Mouse (Mus musculus) R1 (cell line): ENCODE results near the gene Vsig10l.
A peak's percentile ranks its signal among the peaks of the same experiment; 100 is the strongest.

Experiments used
- DNase-seq: peaks from one replicate; pipeline ENCODE4 v3.0.0-alpha.2; 2018; ENCODE audit warnings: low read depth, low spot score

Gene Vsig10l

DNA sequence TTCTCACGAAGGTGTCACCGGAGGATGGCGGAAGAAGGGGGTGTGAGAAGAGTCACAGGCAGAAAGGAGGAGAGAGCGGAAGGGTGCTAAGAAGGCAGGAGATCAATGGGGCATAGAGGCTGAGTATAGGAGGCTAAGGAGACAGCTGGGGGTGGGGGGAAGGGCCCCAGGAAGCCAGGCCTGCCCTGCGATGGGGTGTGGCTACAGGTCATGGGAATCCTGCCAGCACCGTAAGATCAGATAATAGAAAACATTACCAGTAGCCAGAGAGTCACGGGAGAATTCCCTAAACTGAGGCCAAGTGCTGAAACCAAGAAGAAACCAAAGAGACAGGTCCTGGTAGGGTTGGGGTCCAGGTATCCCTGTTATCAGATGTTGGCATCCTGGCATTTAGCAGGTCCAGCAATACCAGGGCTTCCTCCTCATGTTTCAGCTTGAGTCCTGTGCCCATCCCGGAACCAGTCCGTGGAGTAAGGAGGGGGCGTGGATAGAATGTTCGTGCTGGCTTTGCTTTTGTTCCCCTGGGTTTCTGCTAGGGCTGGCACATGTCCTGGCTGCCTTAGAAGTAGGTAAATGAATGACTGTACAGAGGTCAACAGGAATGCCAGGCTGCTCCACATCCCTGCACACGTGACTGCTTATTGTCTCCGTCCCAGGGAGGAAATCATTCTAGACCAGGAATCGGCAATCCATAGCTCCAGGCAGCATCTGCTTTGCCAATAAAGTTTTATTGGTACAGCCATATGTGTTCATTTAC, 9.2 kb upstream of the Vsig10l start:
- DNase-seq: no peak

GRCm38 (mm10) chr7:43454371-43454770, 8.6 kb upstream of the Vsig10l start:
- DNase-seq: no peak

DNA sequence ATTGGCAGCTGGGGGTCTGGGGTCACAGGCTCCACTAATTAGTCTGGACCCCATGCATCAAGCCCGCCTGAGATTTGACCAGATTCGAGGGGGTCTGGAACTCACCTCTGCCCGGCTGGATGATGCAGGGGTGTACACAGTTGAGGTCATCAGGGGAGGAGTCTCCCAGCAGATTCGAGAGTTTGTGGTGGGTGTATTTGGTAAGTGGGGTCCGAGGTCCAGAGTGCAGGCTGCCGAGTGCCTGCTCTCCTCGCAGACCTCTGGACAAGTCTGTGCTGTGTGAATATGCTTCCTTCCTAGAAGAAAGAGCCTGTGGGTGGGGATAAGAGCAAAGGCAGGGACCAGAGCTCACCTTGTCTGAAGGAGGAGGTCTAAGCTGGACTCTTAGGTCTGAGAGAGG, 1.0 kb downstream of the Vsig10l start:
- no peak for DNase-seq

DNA sequence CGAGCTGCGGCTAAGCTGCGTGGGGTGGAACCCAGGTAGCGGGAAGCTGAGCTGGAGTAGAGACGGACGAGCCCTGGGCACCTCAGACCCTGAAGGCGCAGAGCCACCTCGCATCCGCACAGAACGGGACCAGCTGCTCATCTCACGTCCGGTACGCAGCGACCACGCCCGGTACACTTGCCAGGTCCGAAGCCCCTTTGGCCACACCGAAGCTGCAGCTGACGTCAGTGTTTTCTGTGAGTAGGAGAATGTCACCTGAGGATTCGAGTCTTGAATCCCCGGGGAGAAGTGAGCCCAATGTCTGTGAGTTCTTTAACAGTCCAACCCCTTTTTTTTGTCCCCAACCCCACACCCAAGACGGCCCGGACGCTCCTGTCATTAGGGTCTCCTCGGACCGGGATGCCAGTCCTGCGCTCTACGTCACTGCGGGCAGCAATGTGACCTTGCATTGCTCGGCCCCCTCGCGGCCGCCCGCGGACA, 2.0 kb downstream of the Vsig10l start:
- no peak for DNase-seq

DNA sequence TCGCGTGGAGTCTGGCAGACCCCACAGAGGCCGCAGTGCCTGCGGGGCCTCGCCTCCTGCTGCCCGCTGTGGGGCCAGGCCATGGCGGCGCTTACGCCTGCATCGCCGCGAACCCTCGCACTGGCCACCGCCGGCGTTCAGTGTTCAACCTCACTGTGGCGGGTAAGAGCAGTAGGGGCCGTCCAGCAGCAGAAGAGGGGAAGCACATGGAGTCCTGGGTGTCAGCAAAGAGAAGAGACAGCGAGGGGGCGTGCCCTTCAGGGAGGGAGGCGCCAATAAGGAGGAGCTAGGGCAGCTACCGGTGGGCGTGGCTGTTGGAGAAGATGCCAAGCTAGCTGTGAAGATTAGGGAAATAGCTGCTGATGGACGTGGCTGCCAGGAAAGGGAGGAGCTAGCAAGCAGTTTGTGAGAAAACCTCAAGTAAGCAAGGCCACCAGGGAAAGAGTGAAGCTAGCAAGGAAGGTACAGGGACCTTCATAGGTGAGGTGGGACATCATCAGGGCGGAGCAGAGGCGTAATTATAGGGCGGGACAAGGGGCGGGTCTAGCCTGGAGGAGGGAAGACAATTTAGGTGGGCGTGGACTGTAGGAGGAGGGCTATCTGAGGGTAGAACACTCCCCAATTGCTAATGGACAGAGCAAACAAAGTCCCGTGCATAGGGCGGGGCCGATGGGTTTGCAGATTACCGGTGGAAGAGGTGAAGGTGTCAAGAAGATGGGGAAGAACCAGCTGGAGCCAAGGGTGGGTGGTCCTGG, 2.6 kb downstream of the Vsig10l start:
- DNase-seq: peak; percentile 97

DNA sequence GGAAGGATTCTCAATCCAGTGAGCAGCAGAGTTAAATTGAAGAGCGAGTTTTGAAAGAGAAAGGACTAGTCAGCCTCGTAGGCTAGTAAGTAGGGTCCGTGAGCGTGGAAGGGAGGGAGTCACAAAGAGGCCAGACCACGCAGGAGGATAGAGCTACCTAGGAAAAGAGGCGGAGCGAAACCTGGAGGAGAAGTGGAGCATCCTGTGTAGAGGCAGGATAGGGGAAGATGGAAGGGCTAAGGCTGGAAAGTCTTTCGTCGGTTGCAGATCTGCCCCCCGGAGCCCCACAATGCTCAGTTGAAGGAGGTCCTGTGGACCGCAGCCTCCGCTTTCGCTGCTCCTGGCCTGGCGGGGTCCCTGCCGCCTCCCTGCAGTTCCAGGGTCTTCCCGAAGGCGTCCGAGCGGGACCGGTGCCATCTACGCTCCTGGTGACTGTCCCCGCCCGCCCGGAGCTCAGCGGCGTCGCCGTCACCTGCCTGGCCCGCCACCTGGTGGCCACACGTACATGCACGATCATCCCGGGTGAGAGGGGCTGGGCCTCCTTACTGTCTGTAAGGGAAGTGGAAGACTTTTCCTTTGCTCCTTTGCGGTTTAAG, 3.2 kb downstream of the Vsig10l start:
- peak; percentile 87 for DNase-seq

DNA sequence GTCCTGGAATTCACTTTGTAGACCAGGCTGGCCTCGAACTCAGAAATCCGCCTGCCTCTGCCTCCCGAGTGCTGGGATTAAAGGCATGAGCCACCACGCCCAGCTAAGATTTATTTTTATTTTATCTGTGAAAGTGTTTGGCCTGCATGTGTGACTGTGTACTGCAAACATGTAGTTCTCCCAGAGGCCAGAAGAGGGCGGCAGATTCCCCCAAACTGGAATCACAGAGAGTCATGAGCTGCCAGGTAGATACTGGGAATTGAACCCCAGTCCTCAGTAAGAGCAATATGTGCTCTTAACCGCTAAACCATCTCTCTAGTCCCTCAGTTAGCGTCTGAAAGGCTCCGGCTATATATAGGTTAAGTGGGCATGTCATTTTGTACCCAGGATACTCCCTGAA, 7.4 kb downstream of the Vsig10l start:
- DNase-seq: peak; percentile 73

GRCm38 (mm10) chr7:43475706-43476105, 12.8 kb downstream of the Vsig10l start:
- peak; percentile 84 for DNase-seq

GRCm38 (mm10) chr7:43476376-43476775, 13.4 kb downstream of the Vsig10l start:
- DNase-seq: peak; percentile 21

DNA sequence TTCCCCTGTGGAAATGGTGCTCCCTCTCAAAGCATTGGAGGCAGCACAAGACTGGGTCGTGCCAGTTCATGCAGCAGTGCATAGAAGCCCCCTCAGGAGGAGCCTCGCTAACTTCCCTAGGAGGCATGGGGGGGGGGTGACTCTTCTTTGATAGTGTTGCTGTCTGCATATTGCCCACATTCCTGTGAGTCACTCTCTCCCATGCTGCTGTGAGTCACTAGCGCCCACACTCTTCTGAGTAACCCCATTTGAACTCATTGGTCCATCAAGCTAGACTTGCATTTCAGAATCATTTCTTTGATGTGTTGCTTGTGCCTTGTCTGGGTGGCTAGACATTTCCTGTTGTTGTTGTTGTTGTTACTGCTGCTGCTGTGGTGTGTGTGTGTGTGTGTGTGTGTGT, 18.2 kb downstream of the Vsig10l start:
- no peak for DNase-seq

DNA sequence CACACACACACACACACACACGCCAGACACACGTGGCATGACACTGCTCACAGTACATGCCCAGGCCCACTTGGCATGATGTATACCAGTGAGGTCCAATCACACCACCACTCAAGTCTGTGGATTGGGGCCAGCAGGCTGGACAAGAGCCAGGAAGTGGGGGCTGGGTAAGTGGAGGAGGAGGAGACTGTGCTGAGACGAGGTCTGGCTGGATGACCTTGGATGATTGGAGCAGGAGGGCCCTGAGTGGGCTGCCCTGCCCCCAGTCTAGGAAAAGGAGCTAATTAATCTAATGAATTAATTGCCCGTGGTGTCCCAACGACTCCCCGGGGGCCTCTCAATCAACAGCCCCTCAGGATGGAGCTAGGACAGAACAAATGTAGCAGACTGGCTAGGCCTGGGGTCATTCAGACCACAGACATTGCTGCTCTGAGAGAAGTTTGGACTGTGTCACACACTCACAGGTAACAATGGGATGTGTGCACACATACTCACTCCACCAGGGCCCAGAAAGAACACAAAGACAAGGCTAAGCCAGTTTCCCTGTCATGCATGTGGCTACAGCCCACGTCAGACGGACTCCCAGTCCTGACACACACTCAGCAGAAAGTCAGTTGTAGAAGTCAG, 19.3 kb downstream of the Vsig10l start:
- DNase-seq: no peak

DNA sequence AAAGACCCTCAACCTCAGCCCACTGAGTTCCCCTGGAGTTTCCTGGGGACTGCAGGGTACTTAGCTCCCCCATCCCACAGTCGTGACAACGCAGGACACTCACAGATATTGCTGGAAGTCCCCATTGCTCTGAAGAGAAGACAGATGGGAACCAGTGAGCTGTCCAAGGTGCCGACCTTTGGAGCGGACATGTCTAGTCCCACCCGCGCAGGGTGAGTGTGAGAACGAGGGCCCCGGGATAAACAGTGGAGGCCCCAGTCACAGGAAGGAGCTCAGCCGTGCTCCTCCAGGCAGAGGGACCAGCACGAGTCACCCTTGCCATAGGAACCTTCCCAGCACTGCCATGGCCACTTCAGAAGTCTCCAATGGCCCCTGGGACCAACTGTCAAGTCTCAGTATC, 20.3 kb downstream of the Vsig10l start:
- DNase-seq: peak; percentile 52

GRCm38 (mm10) chr7:43488646-43489045, 25.7 kb downstream of the Vsig10l start:
- DNase-seq: no peak

- DNase-seq: no peak
Observed at GRCm38 (mm10) chr7:43489631-43490125, 26.7 kb downstream of the Vsig10l start, which contains the start of gene Iglon5. Gene Iglon5, minus strand, starts transcription at chr7:43490075.

DNA sequence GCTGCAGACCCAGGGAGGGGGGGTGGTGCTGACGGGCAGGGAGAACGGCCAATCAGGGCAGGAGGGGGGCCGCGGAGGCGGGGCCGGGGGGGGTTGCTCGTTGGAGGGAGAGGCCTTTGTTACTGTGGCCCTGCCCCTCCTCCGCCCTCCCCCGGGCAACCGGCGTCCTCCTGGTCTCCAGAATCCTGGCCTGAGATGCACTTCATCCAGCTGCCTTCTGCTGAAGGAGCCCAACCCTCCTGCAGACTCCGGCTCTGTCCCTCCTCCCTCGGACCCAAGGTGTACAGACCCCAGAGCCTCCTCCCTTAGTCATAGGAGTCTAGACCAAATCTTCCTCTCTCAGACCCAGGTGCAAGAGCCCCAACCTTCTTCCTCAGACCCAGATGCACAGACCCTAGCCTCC, 27.2 kb downstream of the Vsig10l start:
- peak; percentile 59 for DNase-seq

- DNase-seq: no peak
Observed at GRCm38 (mm10) chr7:43490861-43491260, 27.9 kb downstream of the Vsig10l start.

DNA sequence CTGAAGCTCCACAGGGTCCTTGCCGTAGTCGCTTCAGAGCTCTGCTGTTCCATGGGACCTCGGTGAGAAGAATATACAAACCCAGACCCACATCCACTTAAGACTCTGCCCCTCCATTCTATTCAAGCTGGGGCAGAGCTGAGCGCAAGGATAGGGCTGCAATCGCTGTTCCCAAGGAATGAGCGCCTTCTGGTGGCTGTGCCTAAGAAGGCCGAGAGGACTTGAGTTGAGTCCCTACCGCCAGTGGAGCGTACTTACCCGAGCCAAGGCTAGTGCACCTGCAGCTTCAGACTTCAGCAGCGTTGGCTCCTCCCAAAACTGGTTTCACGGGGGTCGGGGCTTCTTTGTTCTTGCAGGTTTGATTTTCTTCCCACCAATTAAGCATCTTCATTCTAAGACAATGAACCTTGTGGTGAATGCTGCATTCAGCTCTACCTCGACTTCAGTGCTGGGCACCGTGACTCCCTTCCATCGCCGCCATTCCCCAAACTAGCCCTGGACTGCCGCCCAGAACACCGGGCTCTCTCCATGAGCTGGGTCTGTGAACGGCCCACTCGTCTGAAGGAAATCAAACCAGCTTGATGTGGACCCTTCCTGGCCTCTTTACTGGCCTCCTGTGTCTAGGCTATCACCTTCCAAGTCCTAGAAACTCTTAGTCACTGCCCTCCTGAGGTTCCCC, 32.5 kb downstream of the Vsig10l start:
- DNase-seq: peak; percentile 89

GRCm38 (mm10) chr7:43511707-43512478, 48.9 kb downstream of the Vsig10l start:
- DNase-seq: no peak

- DNase-seq: no peak
Observed at GRCm38 (mm10) chr7:43512519-43512918, 49.6 kb downstream of the Vsig10l start.

- DNase-seq: no peak
Observed at GRCm38 (mm10) chr7:43515076-43515475, 52.1 kb downstream of the Vsig10l start.
